Mouse (Mus musculus): ENCODE results near the gene Zfp697.

- TF ChIP-seq CTCF (IDR thresholded peaks at IDR 0.05; ENCODE audit: low read depth) (no peak), EP300 (IDR thresholded peaks at IDR 0.05; ENCODE audit: low read depth) (no peak)
Observed at GRCm38 (mm10) chr3:98786551-98786950, 404.3 kb downstream of the Zfp697 start.
